Mouse (Mus musculus) embryonic facial prominence, embryonic 10.5 days (tissue): ENCODE measurements around the gene Ankrd52. TPM values are rescaled to one million over a fixed set of nuclear protein-coding genes. Genes with fewer than 3 reads are reported as not detected.

Source experiments
- DNase-seq: peaks from one replicate; pipeline ENCODE4 v3.0.0-alpha.2; 2017; ENCODE audit warnings: low spot score
- H3K27ac ChIP-seq: fragments of 300-500 bp; sonication (generic); replicated peaks from 2 replicates; pipeline ENCODE4 v1.5.1; 2016; ENCODE audit warnings: mild to moderate bottlenecking
- H3K27me3 ChIP-seq: fragments of 300-500 bp; sonication (generic); replicated peaks from 2 replicates; pipeline ENCODE4 v1.6.1; 2016; ENCODE audit warnings: low read depth, mild to moderate bottlenecking; ENCODE audit not compliant: poor library complexity, severe bottlenecking
- H3K36me3 ChIP-seq: fragments of 300-500 bp; sonication (generic); replicated peaks from 2 replicates; pipeline ENCODE4 v1.6.1; 2016; ENCODE audit warnings: mild to moderate bottlenecking, moderate library complexity
- H3K4me1 ChIP-seq: fragments of 300-500 bp; sonication (generic); 2 replicates; pipeline ENCODE4 v1.6.1; 2016
- H3K4me3 ChIP-seq: fragments of 300-500 bp; sonication (generic); 2 replicates; pipeline ENCODE4 v1.5.1; 2016; ENCODE audit warnings: mild to moderate bottlenecking, moderate library complexity
- H3K9me3 ChIP-seq: fragments of 300-500 bp; sonication (generic); 2 replicates; pipeline ENCODE4 v1.6.1; 2016; ENCODE audit warnings: mild to moderate bottlenecking
- WGBS: fragments of 180-500 bp; shearing (Covaris S2); methylation state at CpG from one replicate; pipeline ENCODE4 v1.1.7; 2016; 5-methylcytosine and 5-hydroxymethylcytosine counted together
- polyA plus RNA-seq: library from polyadenylated mRNA; unstranded; fragments of >200 nt; fragmentation: Nextera tagmentation; extraction: Ambion mirVana; gene quantifications from 2 replicates; pipeline ENCODE4 v1.2.1, GENCODE M21; 2016

Ankrd52 gene
- polyA plus RNA-seq, 1 experiment from 2014 or later = 12.1 TPM

- Histone ChIP-seq H3K36me3 (no peaks in the 10 kb centered on the region), H3K27ac (no peak overlapping the region), H3K4me1 (peaks cover 27% of the 10 kb centered on the region), H3K9me3 (no peaks in the 10 kb centered on the region), H3K4me3 (no peak overlapping the region), H3K27me3 (no peaks in the 10 kb centered on the region)
- DNase-seq = no peak
- WGBS = 82% methylated on average over 5 of the region's 5 CpGs
These were observed 4.8 kb upstream of the Ankrd52 start for GRCm38 (mm10) chr10:128372142-128372541.

GRCm38 (mm10) chr10:128372989-128373748 is 3.7 kb upstream of the Ankrd52 start:
- H3K4me1 ChIP-seq = peaks cover 26% of the 10 kb centered on the region
- H3K4me3 ChIP-seq = no peak overlapping the region
- no peaks in the 10 kb centered on the region for H3K27me3 ChIP-seq
- H3K9me3 ChIP-seq = no peaks in the 10 kb centered on the region
- WGBS = 84% methylated on average over 6 of the region's 6 CpGs
- DNase-seq = no peak
- no peak overlapping the region for H3K27ac ChIP-seq
- peaks cover 1% of the 10 kb centered on the region for H3K36me3 ChIP-seq

- Histone ChIP-seq H3K27ac (no peak overlapping the region), H3K27me3 (no peaks in the 10 kb centered on the region), H3K36me3 (peaks cover 14% of the 10 kb centered on the region), H3K9me3 (no peaks in the 10 kb centered on the region), H3K4me1 (peaks cover 32% of the 10 kb centered on the region), H3K4me3 (no peak overlapping the region)
- DNase-seq = no peak
- WGBS = 78% methylated on average over 6 of the region's 6 CpGs
These were observed 2.5 kb upstream of the Ankrd52 start for GRCm38 (mm10) chr10:128374393-128374792.

- Histone ChIP-seq H3K36me3 (peaks cover 30% of the 10 kb centered on the region), H3K27me3 (no peaks in the 10 kb centered on the region), H3K4me1 (peaks cover 32% of the 10 kb centered on the region), H3K27ac (peak overlapping the region; percentile 99), H3K9me3 (no peaks in the 10 kb centered on the region), H3K4me3 (peak overlapping the region; percentile 78)
- WGBS = 50% methylated on average over 4 of the region's 4 CpGs
- no peak for DNase-seq
These were observed 838 bp upstream of the Ankrd52 start for GRCm38 (mm10) chr10:128376099-128376454.

GRCm38 (mm10) chr10:128377222-128377939 is 466 bp downstream of the Ankrd52 start:
- Histone ChIP-seq H3K36me3 (peaks cover 43% of the 10 kb centered on the region), H3K27me3 (no peaks in the 10 kb centered on the region), H3K4me1 (peaks cover 32% of the 10 kb centered on the region), H3K27ac (peak overlapping the region; percentile 99), H3K4me3 (peak overlapping the region; percentile 78), H3K9me3 (no peaks in the 10 kb centered on the region)
- peak; percentile 81 for DNase-seq
- under 1% methylated on average over 47 of the region's 47 CpGs for WGBS

- H3K4me3 ChIP-seq = peak overlapping the region; percentile 78
- H3K9me3 ChIP-seq = no peaks in the 10 kb centered on the region
- 57% methylated on average over 14 of the region's 14 CpGs for WGBS
- H3K27ac ChIP-seq = peak overlapping the region; percentile 99
- H3K4me1 ChIP-seq = peaks cover 32% of the 10 kb centered on the region
- no peak for DNase-seq
- no peaks in the 10 kb centered on the region for H3K27me3 ChIP-seq
- peaks cover 50% of the 10 kb centered on the region for H3K36me3 ChIP-seq
These were observed 1.1 kb downstream of the Ankrd52 start for GRCm38 (mm10) chr10:128377940-128378448.

GRCm38 (mm10) chr10:128378462-128378861 is 1.5 kb downstream of the Ankrd52 start:
- Histone ChIP-seq H3K9me3 (no peaks in the 10 kb centered on the region), H3K27ac (peak overlapping the region; percentile 35; the same call in 1 of the 2 replicates), H3K36me3 (peaks cover 54% of the 10 kb centered on the region), H3K4me1 (peaks cover 32% of the 10 kb centered on the region), H3K4me3 (peak overlapping the region; percentile 78), H3K27me3 (no peaks in the 10 kb centered on the region)
- DNase-seq = no peak
- WGBS = 78% methylated on average over 3 of the region's 3 CpGs

GRCm38 (mm10) chr10:128379260-128379659 is 2.3 kb downstream of the Ankrd52 start:
- Histone ChIP-seq H3K36me3 (peaks cover 62% of the 10 kb centered on the region), H3K27me3 (no peaks in the 10 kb centered on the region), H3K4me3 (peak overlapping the region; percentile 78; the same call in 1 of the 2 replicates), H3K4me1 (peaks cover 32% of the 10 kb centered on the region), H3K9me3 (no peaks in the 10 kb centered on the region), H3K27ac (no peak overlapping the region)
- no peak for DNase-seq
- 91% methylated on average over 7 of the region's 7 CpGs for whole genome bisulfite sequencing

- H3K4me1 ChIP-seq = peaks cover 32% of the 10 kb centered on the region
- 0 out of 2 replicates have a peak overlapping the region, but pooled peaks have one; percentile 5 for H3K4me3 ChIP-seq
- H3K27me3 ChIP-seq = no peaks in the 10 kb centered on the region
- no peak overlapping the region for H3K27ac ChIP-seq
- DNase-seq = no peak
- peaks cover 75% of the 10 kb centered on the region for H3K36me3 ChIP-seq
- WGBS = 87% methylated on average over 5 of the region's 5 CpGs
- no peaks in the 10 kb centered on the region for H3K9me3 ChIP-seq
These were observed 3.6 kb downstream of the Ankrd52 start for GRCm38 (mm10) chr10:128380565-128380964.

GRCm38 (mm10) chr10:128382482-128382881 is 5.6 kb downstream of the Ankrd52 start:
- 89% methylated on average over 8 of the region's 8 CpGs for WGBS
- Histone ChIP-seq H3K27me3 (no peaks in the 10 kb centered on the region), H3K4me3 (no peak overlapping the region), H3K36me3 (peaks cover 94% of the 10 kb centered on the region), H3K27ac (no peak overlapping the region), H3K4me1 (peaks cover 20% of the 10 kb centered on the region), H3K9me3 (no peaks in the 10 kb centered on the region)
- no peak for DNase-seq

GRCm38 (mm10) chr10:128385902-128386301 is 9.0 kb downstream of the Ankrd52 start:
- WGBS = 90% methylated on average over 7 of the region's 7 CpGs
- DNase-seq = no peak
- Histone ChIP-seq H3K27ac (no peak overlapping the region), H3K4me1 (no peaks in the 10 kb centered on the region), H3K36me3 (peaks cover 100% of the 10 kb centered on the region), H3K9me3 (no peaks in the 10 kb centered on the region), H3K27me3 (no peaks in the 10 kb centered on the region), H3K4me3 (no peak overlapping the region)

GRCm38 (mm10) chr10:128388941-128389340 is 12.0 kb downstream of the Ankrd52 start:
- peaks cover 100% of the 10 kb centered on the region for H3K36me3 ChIP-seq
- WGBS = 93% methylated on average over 14 of the region's 14 CpGs
- H3K4me3 ChIP-seq = no peak overlapping the region
- H3K9me3 ChIP-seq = no peaks in the 10 kb centered on the region
- no peaks in the 10 kb centered on the region for H3K27me3 ChIP-seq
- peaks cover 5% of the 10 kb centered on the region; the same call in 1 of the 2 replicates for H3K4me1 ChIP-seq
- H3K27ac ChIP-seq = no peak overlapping the region
- no peak for DNase-seq
